Mouse (Mus musculus) megakaryocyte, embryonic 14.5 days (primary cell): Measurements from ENCODE around the gene Ttc24.

Experiments
- FLI1 ChIP-seq: IDR thresholded peaks from 2 replicates; pipeline ENCODE4 v1.6.1; 2012; ENCODE audit warnings: low read length, inconsistent platforms, mixed read lengths
- GATA1 ChIP-seq: IDR thresholded peaks from 3 replicates; pipeline ENCODE4 v1.6.1; 2012; ENCODE audit warnings: mixed read lengths, low read length, inconsistent platforms, borderline replicate concordance

- no peak for TF ChIP-seq GATA1
- TF ChIP-seq FLI1: no peak
Observed at GRCm38 (mm10) chr3:88057902-88058696, 20.0 kb downstream of the Ttc24 start, which contains the start of gene Naxe.
